Mouse (Mus musculus): ENCODE measurements around the gene Bdnf.

Gene Bdnf

DNA sequence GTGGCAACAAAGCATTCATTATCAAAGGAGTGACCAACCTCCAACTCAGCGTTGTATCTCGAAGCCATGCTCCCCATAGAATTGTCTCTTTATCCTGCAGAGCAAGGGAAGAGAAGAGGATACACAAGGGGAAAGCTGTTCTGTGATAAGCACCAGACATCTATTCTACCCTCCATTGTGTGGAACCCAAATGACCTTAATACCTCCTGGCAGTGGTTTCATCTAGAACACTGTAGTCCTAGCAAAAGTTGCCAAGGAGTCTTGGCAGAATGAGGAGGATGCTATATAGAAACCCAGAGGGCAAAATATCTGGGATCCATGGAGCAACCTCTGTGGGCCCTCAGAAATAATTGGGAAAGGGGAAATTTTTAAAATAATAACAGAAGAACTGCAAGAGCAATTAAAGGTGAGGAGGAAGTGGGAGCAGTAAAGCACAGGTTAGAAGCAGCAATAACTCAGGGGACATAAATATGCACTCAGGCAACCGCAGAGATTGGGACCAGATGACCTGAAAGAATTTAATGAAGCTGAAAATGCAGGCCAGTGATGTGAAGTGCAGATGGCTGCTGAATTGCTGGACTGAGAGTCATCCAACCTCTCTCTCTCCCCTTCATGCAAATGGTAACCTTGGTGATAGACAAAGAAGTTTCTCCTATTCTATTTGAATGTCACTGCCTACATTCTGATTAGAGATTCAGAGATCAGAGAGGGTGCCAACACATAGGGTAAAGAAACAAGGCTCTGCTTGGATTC is 68.9 kb downstream of the Bdnf start:
- Histone ChIP-seq H3K9me3 (ENCODE audit: low read length) (no peaks in the 10 kb centered on the region), H3K4me1 (replicated peaks; ENCODE audit: low read depth, low read length) (no peaks in the 10 kb centered on the region), H3K27me3 (ENCODE audit: insufficient read depth, low read length) (no peaks in the 10 kb centered on the region), H3K4me3 (replicated peaks; ENCODE audit: low read length) (no peak overlapping the region), H3K36me3 (ENCODE audit: insufficient read depth, low read length) (no peaks in the 10 kb centered on the region)
- TF ChIP-seq POU5F1 (IDR thresholded peaks at IDR 0.05; ENCODE audit: borderline replicate concordance, low read length) (no peak), NANOG (IDR thresholded peaks at IDR 0.05; ENCODE audit: borderline replicate concordance, low read length) (no peak), CTCF (conservative IDR thresholded peaks at IDR 0.05; ENCODE audit: low read length) (no peak)

DNA sequence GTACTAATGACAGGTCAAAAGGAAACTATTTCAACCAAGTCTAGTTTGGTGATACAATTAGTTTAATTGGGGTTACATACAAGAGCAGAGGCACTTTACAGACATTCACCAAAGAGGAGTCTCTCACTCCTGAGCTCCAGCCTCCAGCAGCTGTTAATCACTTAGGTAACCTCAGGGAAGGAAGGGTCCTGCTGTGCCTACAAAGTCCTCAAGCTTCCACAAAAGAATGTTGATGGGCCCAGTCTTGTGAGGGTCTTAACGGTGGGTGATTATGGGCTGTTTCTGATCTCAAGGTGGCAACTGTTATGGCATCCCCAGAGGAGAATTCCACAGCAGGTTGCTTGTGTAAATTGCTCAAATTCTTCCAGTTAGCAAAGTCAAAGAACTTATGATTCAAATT is 71.7 kb downstream of the Bdnf start:
- no peak for TF ChIP-seq NANOG (IDR thresholded peaks at IDR 0.05; ENCODE audit: borderline replicate concordance, low read length)
- TF ChIP-seq CTCF (conservative IDR thresholded peaks at IDR 0.05; ENCODE audit: low read length) = no peak
- no peak for TF ChIP-seq POU5F1 (IDR thresholded peaks at IDR 0.05; ENCODE audit: borderline replicate concordance, low read length)
- Histone ChIP-seq H3K36me3 (ENCODE audit: insufficient read depth, low read length) (no peaks in the 10 kb centered on the region), H3K4me3 (replicated peaks; ENCODE audit: low read length) (no peak overlapping the region), H3K4me1 (replicated peaks; ENCODE audit: low read depth, low read length) (no peaks in the 10 kb centered on the region), H3K9me3 (ENCODE audit: low read length) (no peaks in the 10 kb centered on the region), H3K27me3 (ENCODE audit: insufficient read depth, low read length) (no peaks in the 10 kb centered on the region)

DNA sequence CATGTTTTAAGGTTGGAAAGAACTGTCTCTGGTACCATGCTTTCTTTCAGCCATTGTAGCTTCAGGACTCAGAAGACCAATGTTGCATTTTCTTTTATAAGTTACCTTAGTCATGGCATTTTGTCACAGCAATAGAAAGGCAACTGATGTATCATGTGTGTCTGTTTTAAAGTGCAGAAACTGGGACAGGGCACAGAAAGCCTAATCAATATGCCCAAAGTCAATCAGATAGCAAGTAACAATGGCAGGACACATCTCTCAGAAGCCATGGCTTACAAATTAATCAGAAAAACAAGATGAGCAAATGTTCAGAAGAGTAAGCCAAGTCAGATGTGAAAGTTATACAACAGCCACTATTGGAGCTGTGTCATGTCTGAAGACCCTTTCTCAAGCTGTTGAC is 73.9 kb downstream of the Bdnf start:
- TF ChIP-seq NANOG (IDR thresholded peaks at IDR 0.05; ENCODE audit: borderline replicate concordance, low read length) (no peak), POU5F1 (IDR thresholded peaks at IDR 0.05; ENCODE audit: borderline replicate concordance, low read length) (no peak), CTCF (conservative IDR thresholded peaks at IDR 0.05; ENCODE audit: low read length) (no peak)
- Histone ChIP-seq H3K4me1 (replicated peaks; ENCODE audit: low read depth, low read length) (peaks cover 6% of the 10 kb centered on the region; the same call in 1 of the 2 replicates), H3K4me3 (replicated peaks; ENCODE audit: low read length) (no peak overlapping the region), H3K9me3 (ENCODE audit: low read length) (no peaks in the 10 kb centered on the region), H3K36me3 (ENCODE audit: insufficient read depth, low read length) (no peaks in the 10 kb centered on the region), H3K27me3 (ENCODE audit: insufficient read depth, low read length) (no peaks in the 10 kb centered on the region)

DNA sequence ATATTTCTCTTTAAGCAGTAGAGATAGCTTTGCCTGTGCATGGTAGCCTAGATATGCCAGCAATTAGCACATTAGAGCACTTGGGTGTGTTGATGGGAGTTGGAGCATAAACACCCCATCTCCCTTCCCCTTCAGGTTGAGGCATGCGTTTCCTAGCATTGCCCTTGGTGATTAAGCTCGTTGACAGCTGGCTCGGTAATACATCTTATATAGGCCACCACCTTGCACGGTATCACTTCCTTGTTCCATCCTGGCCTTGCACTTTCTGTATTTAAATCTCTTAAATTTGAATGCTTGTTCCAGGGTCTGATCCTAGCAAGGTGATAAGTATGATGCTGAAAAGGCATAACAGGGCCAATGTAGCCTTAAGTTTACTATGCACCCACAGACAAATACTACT is 74.3 kb downstream of the Bdnf start:
- Histone ChIP-seq H3K27me3 (ENCODE audit: insufficient read depth, low read length) (no peaks in the 10 kb centered on the region), H3K4me1 (replicated peaks; ENCODE audit: low read depth, low read length) (peaks cover 6% of the 10 kb centered on the region; the same call in 1 of the 2 replicates), H3K36me3 (ENCODE audit: insufficient read depth, low read length) (no peaks in the 10 kb centered on the region), H3K9me3 (ENCODE audit: low read length) (no peaks in the 10 kb centered on the region), H3K4me3 (replicated peaks; ENCODE audit: low read length) (no peak overlapping the region)
- TF ChIP-seq NANOG (IDR thresholded peaks at IDR 0.05; ENCODE audit: borderline replicate concordance, low read length) (no peak), POU5F1 (IDR thresholded peaks at IDR 0.05; ENCODE audit: borderline replicate concordance, low read length) (no peak)

DNA sequence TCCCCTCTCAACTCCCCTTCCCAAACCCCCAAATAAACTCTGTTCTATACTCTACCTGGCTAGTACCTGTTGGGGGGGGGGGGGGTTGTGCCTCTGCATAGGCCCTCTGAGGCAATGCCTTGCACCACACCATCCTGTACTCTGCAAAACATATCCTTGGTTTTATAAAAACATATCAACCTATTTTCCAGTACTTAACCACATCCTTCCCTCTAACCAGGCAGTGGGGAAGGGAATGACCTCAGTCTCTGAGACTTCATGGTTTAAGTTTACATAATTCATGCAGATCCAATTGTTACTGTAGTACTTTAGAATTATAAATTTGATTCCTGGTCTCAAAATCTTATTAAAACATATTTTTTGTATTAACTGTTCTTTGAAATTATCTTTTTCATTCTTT is 75.5 kb downstream of the Bdnf start:
- no peaks in the 10 kb centered on the region for H3K27me3 ChIP-seq (ENCODE audit: insufficient read depth, low read length)
- H3K36me3 ChIP-seq (ENCODE audit: insufficient read depth, low read length) = no peaks in the 10 kb centered on the region
- peaks cover 6% of the 10 kb centered on the region; the same call in 1 of the 2 replicates for H3K4me1 ChIP-seq (replicated peaks; ENCODE audit: low read depth, low read length)
- TF ChIP-seq NANOG (IDR thresholded peaks at IDR 0.05; ENCODE audit: borderline replicate concordance, low read length) = no peak
- TF ChIP-seq CTCF (conservative IDR thresholded peaks at IDR 0.05; ENCODE audit: low read length) = no peak
- no peak for TF ChIP-seq POU5F1 (IDR thresholded peaks at IDR 0.05; ENCODE audit: borderline replicate concordance, low read length)
- H3K9me3 ChIP-seq (ENCODE audit: low read length) = no peaks in the 10 kb centered on the region
- no peak overlapping the region for H3K4me3 ChIP-seq (replicated peaks; ENCODE audit: low read length)

DNA sequence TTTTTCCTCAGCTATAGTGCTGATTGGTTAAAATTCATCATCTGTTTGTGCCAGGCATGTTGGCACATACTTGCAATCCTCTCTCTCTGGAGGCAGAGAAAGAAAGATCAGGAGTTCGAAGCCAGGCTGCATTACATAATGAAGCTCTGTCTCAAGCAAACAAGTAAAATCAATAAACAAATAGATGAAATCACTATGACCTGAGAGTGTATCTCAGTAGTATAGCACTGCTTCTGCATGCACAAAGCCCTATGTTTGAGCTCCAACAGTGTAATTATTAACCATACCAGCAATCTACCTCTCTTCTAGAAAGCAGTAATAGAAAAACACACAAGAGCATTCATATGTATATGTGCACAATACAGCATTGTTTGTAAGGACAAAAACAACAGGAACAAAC is 76.0 kb downstream of the Bdnf start:
- no peak for TF ChIP-seq POU5F1 (IDR thresholded peaks at IDR 0.05; ENCODE audit: borderline replicate concordance, low read length)
- TF ChIP-seq CTCF (conservative IDR thresholded peaks at IDR 0.05; ENCODE audit: low read length) = no peak
- no peak for TF ChIP-seq NANOG (IDR thresholded peaks at IDR 0.05; ENCODE audit: borderline replicate concordance, low read length)

DNA sequence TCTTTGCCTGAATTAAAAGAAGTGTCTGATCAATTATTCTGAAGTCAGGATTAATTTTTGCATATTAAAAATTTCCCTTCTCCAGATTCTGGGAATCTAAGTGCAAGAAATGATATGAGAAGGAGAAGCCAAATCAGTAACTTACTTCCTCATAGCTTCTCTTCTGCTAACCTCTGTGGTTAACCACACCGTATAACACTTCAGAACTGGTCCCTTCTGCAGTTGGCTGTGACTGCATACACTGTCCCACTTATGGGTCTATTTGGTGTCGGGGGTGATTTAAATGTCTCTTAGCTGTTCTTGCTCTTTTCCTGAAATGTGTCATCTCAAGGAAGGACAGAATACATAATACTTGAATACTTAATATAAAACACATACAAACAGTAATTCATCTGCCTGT is 81.8 kb downstream of the Bdnf start:
- H3K9me3 ChIP-seq (ENCODE audit: low read length) = no peaks in the 10 kb centered on the region
- TF ChIP-seq CTCF (conservative IDR thresholded peaks at IDR 0.05; ENCODE audit: low read length) (no peak), POU5F1 (IDR thresholded peaks at IDR 0.05; ENCODE audit: borderline replicate concordance, low read length) (no peak), NANOG (IDR thresholded peaks at IDR 0.05; ENCODE audit: borderline replicate concordance, low read length) (no peak)
- H3K4me3 ChIP-seq (replicated peaks; ENCODE audit: low read length) = no peak overlapping the region
- H3K36me3 ChIP-seq (ENCODE audit: insufficient read depth, low read length) = no peaks in the 10 kb centered on the region
- no peaks in the 10 kb centered on the region for H3K27me3 ChIP-seq (ENCODE audit: insufficient read depth, low read length)
- peaks cover 6% of the 10 kb centered on the region; the same call in 1 of the 2 replicates for H3K4me1 ChIP-seq (replicated peaks; ENCODE audit: low read depth, low read length)

More for the DNA sequence above, 76.0 kb downstream of the Bdnf start:
- no peaks in the 10 kb centered on the region for H3K36me3 ChIP-seq (ENCODE audit: insufficient read depth, low read length)
- H3K4me1 ChIP-seq (replicated peaks; ENCODE audit: low read depth, low read length) = peaks cover 6% of the 10 kb centered on the region; the same call in 1 of the 2 replicates
- H3K4me3 ChIP-seq (replicated peaks; ENCODE audit: low read length) = no peak overlapping the region
- no peaks in the 10 kb centered on the region for H3K9me3 ChIP-seq (ENCODE audit: low read length)
- no peaks in the 10 kb centered on the region for H3K27me3 ChIP-seq (ENCODE audit: insufficient read depth, low read length)

DNA sequence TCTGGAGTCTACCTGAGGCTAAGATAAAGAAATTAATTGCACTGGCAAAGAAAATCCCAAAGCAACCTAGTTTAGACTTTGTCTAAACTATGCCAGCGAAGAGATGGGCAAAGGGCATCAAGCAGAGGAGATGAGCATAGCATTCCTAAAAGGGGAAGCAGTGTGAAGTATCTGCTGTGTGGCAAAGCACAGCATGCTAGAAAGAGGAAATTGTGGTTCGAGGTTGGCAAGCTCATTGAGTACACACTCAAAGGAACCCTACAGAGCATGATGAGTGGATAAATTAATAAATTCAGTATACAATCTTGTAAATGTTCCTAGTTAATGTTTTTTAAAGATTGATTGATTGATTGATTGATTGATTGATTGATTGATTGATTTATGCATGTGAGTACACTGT is 92.3 kb downstream of the Bdnf start:
- TF ChIP-seq NANOG (IDR thresholded peaks at IDR 0.05; ENCODE audit: borderline replicate concordance, low read length) (no peak), CTCF (conservative IDR thresholded peaks at IDR 0.05; ENCODE audit: low read length) (no peak), POU5F1 (IDR thresholded peaks at IDR 0.05; ENCODE audit: borderline replicate concordance, low read length) (no peak)
- no peaks in the 10 kb centered on the region for H3K36me3 ChIP-seq (ENCODE audit: insufficient read depth, low read length)
- H3K27me3 ChIP-seq (ENCODE audit: insufficient read depth, low read length) = no peaks in the 10 kb centered on the region
- no peak overlapping the region for H3K4me3 ChIP-seq (replicated peaks; ENCODE audit: low read length)
- no peaks in the 10 kb centered on the region for H3K4me1 ChIP-seq (replicated peaks; ENCODE audit: low read depth, low read length)
- no peaks in the 10 kb centered on the region for H3K9me3 ChIP-seq (ENCODE audit: low read length)

DNA sequence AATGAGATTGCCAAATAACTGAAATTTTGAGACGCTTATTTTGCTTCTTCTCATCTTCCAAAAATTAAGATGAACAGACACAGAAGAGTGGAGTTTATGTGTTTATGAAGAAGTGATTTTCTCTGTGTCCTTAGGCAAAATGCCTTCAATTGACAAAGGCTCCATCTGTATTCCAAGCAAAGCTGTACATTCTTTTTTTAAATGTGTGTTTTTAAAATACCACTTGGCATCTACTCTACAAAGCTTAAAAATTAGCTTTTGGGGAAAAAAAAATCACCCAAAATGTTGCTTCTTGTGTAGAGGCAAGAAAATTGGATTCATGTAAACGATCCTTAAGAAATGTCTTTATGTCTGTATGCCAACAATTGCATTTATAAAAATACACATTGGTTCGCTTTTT is 94.3 kb downstream of the Bdnf start:
- Histone ChIP-seq H3K36me3 (ENCODE audit: insufficient read depth, low read length) (no peaks in the 10 kb centered on the region), H3K4me3 (replicated peaks; ENCODE audit: low read length) (no peak overlapping the region), H3K27me3 (ENCODE audit: insufficient read depth, low read length) (no peaks in the 10 kb centered on the region), H3K9me3 (ENCODE audit: low read length) (no peaks in the 10 kb centered on the region), H3K4me1 (replicated peaks; ENCODE audit: low read depth, low read length) (no peaks in the 10 kb centered on the region)
- TF ChIP-seq POU5F1 (IDR thresholded peaks at IDR 0.05; ENCODE audit: borderline replicate concordance, low read length) (no peak), NANOG (IDR thresholded peaks at IDR 0.05; ENCODE audit: borderline replicate concordance, low read length) (no peak), CTCF (conservative IDR thresholded peaks at IDR 0.05; ENCODE audit: low read length) (no peak)
